Mouse (Mus musculus): ENCODE results near the gene Tfam. TPM values are rescaled to one million over a fixed set of nuclear protein-coding genes. Genes with fewer than 3 reads are reported as not detected.

Tfam gene
- polyA plus RNA-seq (2014; fragmentation: Nextera tagmentation; extraction: Ambion mirVana), result 93.9 and 101 TPM in 2 replicates

- H3K4me3 ChIP-seq (ENCODE audit: low read depth, low read length), result peak within 1 kb of the TSS; percentile 86
- no peaks in the 10 kb centered on the region for H3K27me3 ChIP-seq (ENCODE audit: control insufficient read depth, insufficient read depth, low read length)
- H3K27ac ChIP-seq (ENCODE audit: low read depth, low read length), result peak within 1 kb of the TSS; percentile 71
- ATAC-seq (ENCODE audit: low FRiP score) (no peak), DNase-seq (ENCODE audit: low spot score) (no peak)
- H3K4me2 ChIP-seq (replicated peaks; ENCODE audit: low read depth, low read length), result peak within 1 kb of the TSS; percentile 65
- 5% methylated on average over 7 of the region's 7 CpGs for WGBS
- H3K4me1 ChIP-seq (replicated peaks; ENCODE audit: control insufficient read depth, insufficient read depth, low read length), result no peaks in the 10 kb centered on the region
- peak within 1 kb of the TSS; percentile 83 for H3K9ac ChIP-seq (ENCODE audit: low read depth, low read length)
- no peaks in the 10 kb centered on the region for H3K9me3 ChIP-seq (ENCODE audit: control insufficient read depth, low read length)
- no peaks in the 10 kb centered on the region for H3K36me3 ChIP-seq (ENCODE audit: control insufficient read depth, insufficient read depth, low read length)
Measured at GRCm38 (mm10) chr10:71238240-71238554, at the start of gene Tfam. Gene Tfam, minus strand, starts transcription at chr10:71238280.

GRCm38 (mm10) chr10:71285126-71285580 is 47.1 kb upstream of the Tfam start, which contains the start of gene Ube2d1:
Gene Ube2d1, minus strand, starts transcription at chr10:71285262.
- Histone ChIP-seq H3K36me3 (ENCODE audit: control insufficient read depth, insufficient read depth, low read length) (no peaks in the 10 kb centered on the region), H3K9me3 (ENCODE audit: control insufficient read depth, low read length) (no peaks in the 10 kb centered on the region), H3K27me3 (ENCODE audit: control insufficient read depth, insufficient read depth, low read length) (no peaks in the 10 kb centered on the region), H3K4me2 (replicated peaks; ENCODE audit: low read depth, low read length) (peak within 1 kb of the TSS; percentile 59), H3K4me1 (replicated peaks; ENCODE audit: control insufficient read depth, insufficient read depth, low read length) (no peaks in the 10 kb centered on the region), H3K9ac (ENCODE audit: low read depth, low read length) (peak within 1 kb of the TSS; percentile 99), H3K27ac (ENCODE audit: low read depth, low read length) (peak within 1 kb of the TSS; percentile 78), H3K4me3 (ENCODE audit: low read depth, low read length) (peak within 1 kb of the TSS; percentile 97)
- DNase-seq (ENCODE audit: low spot score) (peak; percentile 89), ATAC-seq (ENCODE audit: low FRiP score) (peak; percentile 95)
- WGBS, result 0% methylated on average over 45 of the region's 50 CpGs

GRCm38 (mm10) chr10:71284511-71285125 is 46.5 kb upstream of the Tfam start:
- H3K27ac ChIP-seq (ENCODE audit: low read depth, low read length), result peak overlapping the region; percentile 78
- H3K4me2 ChIP-seq (replicated peaks; ENCODE audit: low read depth, low read length), result peak overlapping the region; percentile 59
- H3K4me3 ChIP-seq (ENCODE audit: low read depth, low read length), result peak overlapping the region; percentile 97
- peak; percentile 68 for DNase-seq (ENCODE audit: low spot score)
- H3K4me1 ChIP-seq (replicated peaks; ENCODE audit: control insufficient read depth, insufficient read depth, low read length), result no peaks in the 10 kb centered on the region
- H3K36me3 ChIP-seq (ENCODE audit: control insufficient read depth, insufficient read depth, low read length), result no peaks in the 10 kb centered on the region
- peak; percentile 86 for ATAC-seq (ENCODE audit: low FRiP score)
- WGBS, result under 1% methylated on average over 34 of the region's 41 CpGs
- H3K9me3 ChIP-seq (ENCODE audit: control insufficient read depth, low read length), result no peaks in the 10 kb centered on the region
- no peaks in the 10 kb centered on the region for H3K27me3 ChIP-seq (ENCODE audit: control insufficient read depth, insufficient read depth, low read length)
- H3K9ac ChIP-seq (ENCODE audit: low read depth, low read length), result peak overlapping the region; percentile 99

DNA sequence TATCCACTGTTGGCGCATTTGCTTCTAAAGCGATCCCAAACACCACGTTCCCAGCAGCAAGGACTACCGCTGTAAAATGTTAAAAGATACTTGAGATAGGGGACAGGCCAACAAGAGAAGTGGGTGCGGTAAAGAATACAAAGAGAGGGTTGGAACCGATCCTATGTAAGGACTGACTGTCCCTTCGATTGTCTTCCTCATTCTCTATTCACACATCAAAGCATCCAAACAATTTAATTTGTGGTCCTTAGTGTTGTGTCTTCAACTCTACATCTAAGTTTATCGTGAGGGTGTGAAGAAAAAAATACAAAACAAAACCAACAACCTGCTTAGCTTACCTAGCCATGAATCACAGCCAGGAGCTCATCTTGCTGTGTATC is 46.0 kb upstream of the Tfam start:
- peak overlapping the region; percentile 59 for H3K4me2 ChIP-seq (replicated peaks; ENCODE audit: low read depth, low read length)
- H3K4me3 ChIP-seq (ENCODE audit: low read depth, low read length), result peak overlapping the region; percentile 97
- 15% methylated on average over 8 of the region's 8 CpGs for WGBS
- peak overlapping the region; percentile 99 for H3K9ac ChIP-seq (ENCODE audit: low read depth, low read length)
- H3K36me3 ChIP-seq (ENCODE audit: control insufficient read depth, insufficient read depth, low read length), result no peaks in the 10 kb centered on the region
- DNase-seq (ENCODE audit: low spot score), result no peak
- no peaks in the 10 kb centered on the region for H3K27me3 ChIP-seq (ENCODE audit: control insufficient read depth, insufficient read depth, low read length)
- no peaks in the 10 kb centered on the region for H3K9me3 ChIP-seq (ENCODE audit: control insufficient read depth, low read length)
- ATAC-seq (ENCODE audit: low FRiP score), result no peak
- H3K27ac ChIP-seq (ENCODE audit: low read depth, low read length), result peak overlapping the region; percentile 78; the same call in 1 of the 2 replicates
- H3K4me1 ChIP-seq (replicated peaks; ENCODE audit: control insufficient read depth, insufficient read depth, low read length), result no peaks in the 10 kb centered on the region

DNA sequence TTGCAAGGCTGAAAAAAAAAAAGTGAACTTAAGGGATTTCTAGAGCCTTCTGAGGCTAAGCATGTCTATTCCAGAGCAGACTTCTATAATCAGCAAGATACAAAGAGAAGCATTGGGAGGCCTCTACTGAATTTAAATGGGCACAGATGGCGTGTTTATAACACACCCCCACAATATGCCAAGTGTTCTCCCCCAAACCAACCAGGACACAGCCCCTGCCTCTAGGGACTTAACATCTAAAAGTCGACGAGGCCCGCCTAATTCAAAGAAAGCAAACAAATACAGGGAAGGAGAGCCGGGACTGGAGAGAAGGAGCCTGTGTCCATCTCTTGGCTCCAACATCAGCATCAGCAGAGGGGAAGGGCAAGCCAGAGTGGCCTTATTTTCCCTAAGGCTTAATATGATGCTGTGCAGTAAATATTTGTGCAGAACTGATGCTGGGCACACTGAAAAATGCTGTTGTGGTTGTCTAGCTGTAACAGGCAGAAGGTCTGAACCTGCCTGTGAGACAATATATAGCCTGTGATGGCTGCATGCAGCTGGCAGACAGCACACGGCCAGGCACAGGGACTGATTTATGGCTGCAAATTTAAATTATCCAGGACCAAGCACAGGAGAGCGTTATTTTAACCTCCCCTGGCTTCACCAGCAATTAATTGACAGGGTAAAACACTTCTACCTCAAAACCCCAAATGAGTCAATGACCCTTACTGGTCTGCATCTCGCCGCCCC is 35.1 kb upstream of the Tfam start:
- Histone ChIP-seq H3K9me3 (ENCODE audit: control insufficient read depth, low read length) (no peaks in the 10 kb centered on the region), H3K4me1 (replicated peaks; ENCODE audit: control insufficient read depth, insufficient read depth, low read length) (no peaks in the 10 kb centered on the region), H3K27ac (ENCODE audit: low read depth, low read length) (no peak overlapping the region), H3K4me3 (ENCODE audit: low read depth, low read length) (no peak overlapping the region), H3K4me2 (replicated peaks; ENCODE audit: low read depth, low read length) (no peak overlapping the region), H3K9ac (ENCODE audit: low read depth, low read length) (no peak overlapping the region), H3K27me3 (ENCODE audit: control insufficient read depth, insufficient read depth, low read length) (no peaks in the 10 kb centered on the region), H3K36me3 (ENCODE audit: control insufficient read depth, insufficient read depth, low read length) (no peaks in the 10 kb centered on the region)
- ATAC-seq (ENCODE audit: low FRiP score), result 0 out of 2 replicates have a peak, but pooled peaks have one; percentile 49
- no peak for DNase-seq (ENCODE audit: low spot score)
- 63% methylated on average over 9 of the region's 9 CpGs for WGBS

GRCm38 (mm10) chr10:71267973-71268372 is 29.9 kb upstream of the Tfam start:
- Histone ChIP-seq H3K9me3 (ENCODE audit: control insufficient read depth, low read length) (no peaks in the 10 kb centered on the region), H3K27ac (ENCODE audit: low read depth, low read length) (no peak overlapping the region), H3K4me2 (replicated peaks; ENCODE audit: low read depth, low read length) (no peak overlapping the region), H3K27me3 (ENCODE audit: control insufficient read depth, insufficient read depth, low read length) (no peaks in the 10 kb centered on the region), H3K4me1 (replicated peaks; ENCODE audit: control insufficient read depth, insufficient read depth, low read length) (no peaks in the 10 kb centered on the region), H3K9ac (ENCODE audit: low read depth, low read length) (no peak overlapping the region), H3K4me3 (ENCODE audit: low read depth, low read length) (no peak overlapping the region), H3K36me3 (ENCODE audit: control insufficient read depth, insufficient read depth, low read length) (no peaks in the 10 kb centered on the region)
- WGBS, result 79% methylated on average over 2 of the region's 2 CpGs
- ATAC-seq (ENCODE audit: low FRiP score) (no peak), DNase-seq (ENCODE audit: low spot score) (no peak)

DNA sequence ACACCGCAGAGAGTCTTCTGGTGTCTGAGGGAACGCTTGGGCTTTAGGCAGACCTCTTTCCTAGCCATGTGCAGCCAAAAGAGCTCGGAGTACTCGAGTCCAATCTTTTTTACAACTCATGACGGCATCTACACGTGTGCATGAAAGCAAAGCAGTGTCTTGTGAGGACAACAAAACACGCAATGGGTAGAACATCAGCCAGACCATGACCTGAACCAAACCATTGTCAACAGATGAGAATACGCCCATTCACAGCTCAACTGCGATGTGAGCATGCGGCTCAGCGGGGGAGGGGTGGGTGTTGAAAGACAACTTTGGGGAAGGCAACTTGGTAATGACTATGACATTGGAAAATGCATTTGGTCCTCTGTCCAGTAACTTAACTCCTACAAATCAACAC is 29.4 kb upstream of the Tfam start:
- Histone ChIP-seq H3K27me3 (ENCODE audit: control insufficient read depth, insufficient read depth, low read length) (no peaks in the 10 kb centered on the region), H3K4me1 (replicated peaks; ENCODE audit: control insufficient read depth, insufficient read depth, low read length) (no peaks in the 10 kb centered on the region), H3K4me3 (ENCODE audit: low read depth, low read length) (no peak overlapping the region), H3K9ac (ENCODE audit: low read depth, low read length) (no peak overlapping the region), H3K9me3 (ENCODE audit: control insufficient read depth, low read length) (no peaks in the 10 kb centered on the region), H3K27ac (ENCODE audit: low read depth, low read length) (no peak overlapping the region), H3K4me2 (replicated peaks; ENCODE audit: low read depth, low read length) (no peak overlapping the region), H3K36me3 (ENCODE audit: control insufficient read depth, insufficient read depth, low read length) (no peaks in the 10 kb centered on the region)
- no peak for DNase-seq (ENCODE audit: low spot score)
- 84% methylated on average over 11 of the region's 11 CpGs for WGBS
- ATAC-seq (ENCODE audit: low FRiP score), result no peak

DNA sequence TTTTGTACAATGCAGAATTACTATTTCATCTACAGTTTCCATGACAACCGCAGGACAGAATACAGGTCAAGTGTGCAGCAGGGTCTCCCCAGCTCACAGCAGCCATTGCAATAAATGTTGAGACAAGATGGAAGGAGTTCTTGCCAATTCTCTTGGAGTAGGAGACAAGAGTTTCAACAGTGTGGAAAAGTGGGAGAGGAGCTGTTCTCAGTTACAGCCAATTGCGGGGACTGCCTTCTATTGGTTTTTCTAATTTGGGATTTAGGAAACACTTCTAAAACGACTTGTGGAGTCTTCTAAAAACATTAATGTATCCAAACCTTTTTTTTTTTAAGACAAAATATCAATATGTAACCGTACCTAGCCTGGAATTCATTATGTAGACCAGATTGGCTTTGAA is 27.0 kb upstream of the Tfam start:
- no peaks in the 10 kb centered on the region for H3K9me3 ChIP-seq (ENCODE audit: control insufficient read depth, low read length)
- H3K9ac ChIP-seq (ENCODE audit: low read depth, low read length), result no peak overlapping the region
- no peak overlapping the region for H3K27ac ChIP-seq (ENCODE audit: low read depth, low read length)
- no peak overlapping the region for H3K4me3 ChIP-seq (ENCODE audit: low read depth, low read length)
- H3K36me3 ChIP-seq (ENCODE audit: control insufficient read depth, insufficient read depth, low read length), result no peaks in the 10 kb centered on the region
- no peak overlapping the region for H3K4me2 ChIP-seq (replicated peaks; ENCODE audit: low read depth, low read length)
- 95% methylated on average over 4 of the region's 4 CpGs for WGBS
- no peaks in the 10 kb centered on the region for H3K27me3 ChIP-seq (ENCODE audit: control insufficient read depth, insufficient read depth, low read length)
- no peaks in the 10 kb centered on the region for H3K4me1 ChIP-seq (replicated peaks; ENCODE audit: control insufficient read depth, insufficient read depth, low read length)
- ATAC-seq (ENCODE audit: low FRiP score) (no peak), DNase-seq (ENCODE audit: low spot score) (no peak)

GRCm38 (mm10) chr10:71261637-71262036 is 23.6 kb upstream of the Tfam start:
- H3K4me2 ChIP-seq (replicated peaks; ENCODE audit: low read depth, low read length), result no peak overlapping the region
- H3K4me3 ChIP-seq (ENCODE audit: low read depth, low read length), result no peak overlapping the region
- H3K9me3 ChIP-seq (ENCODE audit: control insufficient read depth, low read length), result no peaks in the 10 kb centered on the region
- no peaks in the 10 kb centered on the region for H3K4me1 ChIP-seq (replicated peaks; ENCODE audit: control insufficient read depth, insufficient read depth, low read length)
- H3K27ac ChIP-seq (ENCODE audit: low read depth, low read length), result no peak overlapping the region
- no peak overlapping the region for H3K9ac ChIP-seq (ENCODE audit: low read depth, low read length)
- H3K36me3 ChIP-seq (ENCODE audit: control insufficient read depth, insufficient read depth, low read length), result 0 out of 2 replicates have a peak, but pooled peaks cover under 1% of the 10 kb centered on the region
- DNase-seq (ENCODE audit: low spot score) (no peak), ATAC-seq (ENCODE audit: low FRiP score) (no peak)
- WGBS, result 85% methylated on average over 8 of the region's 8 CpGs
- no peaks in the 10 kb centered on the region for H3K27me3 ChIP-seq (ENCODE audit: control insufficient read depth, insufficient read depth, low read length)
